Mouse (Mus musculus) gastrocnemius, adult 2 months (tissue): ENCODE measurements around the gene Gm5142. TPM values are rescaled to one million over a fixed set of nuclear protein-coding genes. Genes with fewer than 3 reads are reported as not detected.

Experiments
- DNase-seq: peaks from one replicate; pipeline ENCODE4 v3.0.0; 2022
- H3K27ac ChIP-seq: fragments of 200-600 bp; 2 replicates; pipeline ENCODE4 v1.8.1; 2022; ENCODE audit warnings: mild to moderate bottlenecking
- H3K4me3 ChIP-seq: fragments of 200-600 bp; 2 replicates; pipeline ENCODE4 v1.8.1; 2022; ENCODE audit warnings: mild to moderate bottlenecking, moderate library complexity
- CTCF ChIP-seq: fragments of 200-600 bp; IDR thresholded peaks from 2 replicates; pipeline ENCODE4 v1.8.1; 2022; ENCODE audit warnings: antibody characterized with exemption, mild to moderate bottlenecking, moderate library complexity
- intact Hi-C: fragments of 180-260 bp; cut with DNase I; formaldehyde crosslinking; loops from one replicate; pipeline ENCODE4 v1.15.1; 2025
- total RNA-seq, 2 experiments: library from RNA; stranded (reverse); gene quantifications; 2 replicates each; pipeline ENCODE4 v1.2.3; 2021

Gm5142 gene
- total RNA-seq, 2 experiments from 2014 or later: not detected

DNA sequence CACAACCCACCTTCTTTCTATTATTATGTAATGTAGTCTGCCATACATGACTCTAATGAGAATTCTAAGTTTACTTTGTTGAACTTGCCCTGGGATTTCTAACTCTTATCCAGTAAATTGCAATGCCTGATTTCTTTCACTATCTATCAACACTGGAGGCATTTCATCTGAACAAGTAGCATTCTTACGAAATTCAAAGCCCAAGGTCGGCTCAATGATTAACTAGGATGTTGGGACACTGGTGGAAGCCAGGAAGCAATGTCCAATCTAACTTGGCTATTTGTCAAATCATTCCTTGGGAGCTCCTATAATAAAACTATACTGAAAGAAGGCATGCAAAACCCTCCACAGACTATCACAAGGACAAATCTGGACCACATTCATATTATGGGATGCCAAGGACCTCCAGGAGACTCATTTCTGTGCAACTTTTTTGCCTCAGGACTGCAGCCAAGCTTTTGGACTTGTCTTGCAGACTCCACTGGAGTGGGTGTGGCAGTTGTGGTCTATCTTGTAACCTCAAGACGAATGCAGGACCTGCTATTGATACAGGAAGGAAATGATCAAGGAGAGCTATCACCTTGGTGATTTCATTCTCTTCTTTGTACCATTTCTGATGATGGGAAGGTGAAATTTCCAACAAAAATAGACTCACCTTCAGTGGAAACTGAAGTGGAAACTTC lies 21.4 kb downstream of the Gm5142 start:
- intact Hi-C loops: loop anchor here (5.0 kb wide), 1 partner anchor 400 kb away; no protein-coding TSS in a partner anchor
- H3K27ac ChIP-seq: no peak overlapping the region
- TF ChIP-seq CTCF: no peak
- no peak overlapping the region for H3K4me3 ChIP-seq
- no peak for DNase-seq

- intact Hi-C loops: loop anchor here (5.0 kb wide), 1 partner anchor 402 kb away; no protein-coding TSS in a partner anchor
- peak; percentile 51 for TF ChIP-seq CTCF
- no peak overlapping the region for H3K4me3 ChIP-seq
- no peak for DNase-seq
- H3K27ac ChIP-seq: no peak overlapping the region
Observed at GRCm38 (mm10) chr14:59155589-59155988, 23.0 kb downstream of the Gm5142 start.

GRCm38 (mm10) chr14:59142793-59143192 lies 35.8 kb downstream of the Gm5142 start, which contains the start of gene 1700129C05Rik:
1700129C05Rik (minus strand) TSS chr14:59142893.
- no peak for TF ChIP-seq CTCF

DNA sequence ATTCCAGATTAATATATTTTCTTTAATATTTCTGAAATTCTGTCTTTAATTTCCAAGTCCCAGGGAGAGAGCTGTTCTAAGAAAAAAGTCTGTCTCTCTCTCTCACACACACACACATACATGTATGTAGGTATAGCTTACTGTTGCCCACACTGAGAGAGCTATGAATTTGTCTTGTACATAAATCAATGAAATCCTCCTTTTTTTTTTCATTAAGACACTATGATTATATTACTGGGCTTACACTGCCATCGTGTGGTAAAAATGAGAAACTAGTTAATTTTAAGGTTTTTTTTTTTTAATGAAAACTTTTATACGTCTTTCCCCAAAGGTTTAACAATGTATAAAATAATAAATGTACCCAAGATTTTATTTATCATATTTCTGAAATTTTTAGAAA lies 64.3 kb downstream of the Gm5142 start:
- no peak overlapping the region for H3K27ac ChIP-seq
- intact Hi-C loops: loop anchor here (2.0 to 5.0 kb wide), 2 partner anchors 1081 to 1432 kb away; no protein-coding TSS in a partner anchor

More at GRCm38 (mm10) chr14:59142793-59143192, 35.8 kb downstream of the Gm5142 start, which contains the start of gene 1700129C05Rik:
- intact Hi-C loops: no loop called here
- H3K4me3 ChIP-seq: no peak within 1 kb of the TSS
- DNase-seq: no peak
- H3K27ac ChIP-seq: no peak within 1 kb of the TSS

More for the DNA sequence above, 64.3 kb downstream of the Gm5142 start:
- TF ChIP-seq CTCF: peak; percentile 55
- no peak overlapping the region for H3K4me3 ChIP-seq
- no peak for DNase-seq

Other genes with a start within 250 kb of the Gm5142 start
- not detected for gene 1700129C05Rik, start 35.9 kb downstream of the Gm5142 start, total RNA-seq
- 10 to 100 TPM; 11.1 to 12.7 TPM for gene Rcbtb1, start 22.5 kb upstream of the Gm5142 start, total RNA-seq
- not detected for gene Gm6904, start 81.5 kb upstream of the Gm5142 start, total RNA-seq
- gene Phf11a, start 118.8 kb upstream of the Gm5142 start, total RNA-seq: not detected
- under 1 TPM in 1 of 2 experiments, not detected in 1; 0.20 TPM for gene Phf11b, start 162.6 kb upstream of the Gm5142 start, total RNA-seq
- 1 to 10 TPM; 1.1 to 1.9 TPM for gene Phf11d, start 186.7 kb upstream of the Gm5142 start, total RNA-seq
- gene Phf11c, start 216.6 kb upstream of the Gm5142 start, total RNA-seq: under 1 TPM; 0.41 to 0.59 TPM